Mouse (Mus musculus) hindbrain, embryonic 14.5 days (tissue): ENCODE results near the gene Gm13272. TPM values are rescaled to one million over a fixed set of nuclear protein-coding genes. Genes with fewer than 3 reads are reported as not detected.
A peak's percentile ranks its signal among the peaks of the same experiment; 100 is the strongest.
"Not testable (repeated sequence)": the region's sequence is repeated elsewhere in the genome, so short reads cannot be mapped to it uniquely, and the experiment has no call there.

Experiments
- ATAC-seq: fragments of 200-750 bp; cut with Nextera tagmentation; 2 replicates; pipeline ENCODE4 v1.8.0; 2017; ENCODE audit warnings: moderate number of reproducible peaks, mild to moderate bottlenecking, moderate TSS enrichment, moderate library complexity; ENCODE audit not compliant: low FRiP score
- DNase-seq: peaks from one replicate; pipeline ENCODE4 v3.0.0-alpha.2; 2015; ENCODE audit warnings: low spot score
- H3K27ac ChIP-seq: fragments of 300-500 bp; sonication (generic); 2 replicates; pipeline ENCODE4 v1.5.1; 2014; ENCODE audit warnings: mild to moderate bottlenecking, moderate library complexity
- H3K27me3 ChIP-seq: fragments of 300-500 bp; sonication (generic); 2 replicates; pipeline ENCODE4 v1.6.1; 2014; ENCODE audit warnings: mild to moderate bottlenecking, low read length, mixed read lengths; ENCODE audit not compliant: control insufficient read depth, insufficient read depth
- H3K36me3 ChIP-seq: fragments of 300-500 bp; sonication (generic); replicated peaks from 2 replicates; pipeline ENCODE4 v1.6.1; 2014; ENCODE audit not compliant: control insufficient read depth, insufficient read depth
- H3K4me1 ChIP-seq: fragments of 300-500 bp; sonication (generic); replicated peaks from 2 replicates; pipeline ENCODE4 v1.6.1; 2014; ENCODE audit warnings: antibody characterized with exemption, low read length, mixed read lengths; ENCODE audit not compliant: control insufficient read depth, insufficient read depth
- H3K4me2 ChIP-seq: fragments of 300-500 bp; sonication (generic); replicated peaks from 2 replicates; pipeline ENCODE4 v1.6.1; 2014; ENCODE audit warnings: mild to moderate bottlenecking, moderate library complexity
- H3K4me3 ChIP-seq: fragments of 300-500 bp; sonication (generic); replicated peaks from 2 replicates; pipeline ENCODE4 v1.5.1; 2014; ENCODE audit warnings: mild to moderate bottlenecking, low read length
- H3K9ac ChIP-seq: fragments of 300-500 bp; sonication (generic); 2 replicates; pipeline ENCODE4 v1.6.1; 2014
- H3K9me3 ChIP-seq: fragments of 300-500 bp; sonication (generic); 2 replicates; pipeline ENCODE4 v1.6.1; 2016; ENCODE audit warnings: low read length; ENCODE audit not compliant: control insufficient read depth
- WGBS: fragments of 180-500 bp; shearing (Covaris S2); extraction: QIAGEN DNeasy Blood & Tissue Kit; methylation state at CpG from one replicate; pipeline ENCODE4 v1.1.7; 2014; 5-methylcytosine and 5-hydroxymethylcytosine counted together
- polyA plus RNA-seq: library from polyadenylated mRNA; unstranded; fragments of >200 nt; fragmentation: Nextera tagmentation; extraction: Ambion mirVana; gene quantifications from 2 replicates; pipeline ENCODE4 v1.2.1, GENCODE M21; 2014

Gm13272 gene
- polyA plus RNA-seq, 1 experiment from 2014 or later: not detected

- H3K36me3 ChIP-seq, ATAC-seq, H3K4me3 ChIP-seq, H3K27me3 ChIP-seq, H3K9ac ChIP-seq, H3K9me3 ChIP-seq, DNase-seq, H3K4me2 ChIP-seq, H3K27ac ChIP-seq, H3K4me1 ChIP-seq: not testable (repeated sequence)
- WGBS: no CpG with 5 or more reads among the region's 29 CpGs
Observed at GRCm38 (mm10) chr4:88802954-88803353, 23.3 kb downstream of the Gm13272 start, which contains the start of gene Gm13287. Gene Gm13287 (plus strand): TSS chr4:88803254.

DNA sequence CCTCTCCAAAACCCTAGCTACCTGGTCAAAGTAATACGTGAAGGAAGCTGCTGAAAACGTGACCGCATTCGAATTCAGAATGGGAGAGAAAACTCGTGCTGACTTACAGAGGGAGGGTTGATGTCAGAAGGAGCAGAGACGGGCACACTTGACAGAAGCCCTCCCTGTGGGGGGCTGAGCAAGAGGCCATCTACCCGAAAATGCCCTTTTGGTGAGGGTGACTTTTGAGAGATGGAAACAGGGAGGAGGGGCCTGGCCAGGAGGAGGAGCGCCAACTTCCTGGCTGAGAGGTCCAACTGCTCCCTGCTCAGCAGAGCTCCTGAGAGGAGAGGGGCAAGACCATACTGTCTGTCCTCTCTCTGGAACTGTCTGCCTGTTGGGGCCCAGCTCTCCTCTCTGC lies 25.6 kb downstream of the Gm13272 start, which contains the start of gene Gm13288:
TSS of gene Gm13288 (plus strand) at position 301 of the 400 bp plus-strand sequence.
- H3K27ac ChIP-seq, DNase-seq, H3K4me1 ChIP-seq, H3K27me3 ChIP-seq, H3K9ac ChIP-seq, H3K9me3 ChIP-seq, H3K4me3 ChIP-seq, ATAC-seq, H3K36me3 ChIP-seq: not testable (repeated sequence)
- WGBS: no CpG with 5 or more reads among the region's 8 CpGs
- peak within 1 kb of the TSS; percentile 45 for H3K4me2 ChIP-seq

DNA sequence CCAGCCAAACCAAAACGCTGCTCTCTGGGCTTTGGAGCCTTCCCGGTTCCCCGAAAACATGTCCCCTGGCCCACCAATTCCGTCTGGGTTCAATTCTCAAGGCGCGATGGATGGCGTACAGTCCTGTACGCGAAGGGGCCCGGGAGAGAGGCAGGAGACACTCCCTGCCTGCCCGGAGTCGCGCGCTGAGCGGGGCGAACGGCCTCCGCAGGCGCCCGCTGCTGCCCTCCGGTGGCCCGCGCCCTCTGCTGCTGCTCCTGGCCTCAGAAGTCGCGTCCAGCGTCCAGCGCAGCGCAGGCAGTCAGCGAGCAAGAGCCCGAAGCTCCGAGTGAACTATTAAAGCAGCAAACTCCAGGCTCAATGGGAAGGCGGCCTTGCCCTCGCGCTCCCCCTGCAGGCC lies 26.1 kb downstream of the Gm13272 start:
- H3K4me2 ChIP-seq: peak overlapping the region; percentile 45
- H3K36me3 ChIP-seq, H3K4me1 ChIP-seq, H3K9me3 ChIP-seq, H3K4me3 ChIP-seq, H3K27ac ChIP-seq, ATAC-seq, H3K9ac ChIP-seq, H3K27me3 ChIP-seq, DNase-seq: not testable (repeated sequence)
- WGBS: no CpG with 5 or more reads among the region's 34 CpGs

GRCm38 (mm10) chr4:88815928-88816327 lies 36.3 kb downstream of the Gm13272 start, which contains the start of gene Ifna7:
Gene Ifna7 (plus strand): TSS chr4:88816228.
- Histone ChIP-seq H3K36me3 (no peaks in the 10 kb centered on the region), H3K9me3 (no peaks in the 10 kb centered on the region), H3K27me3 (no peaks in the 10 kb centered on the region), H3K4me3 (no peak within 1 kb of the TSS), H3K4me2 (no peak within 1 kb of the TSS), H3K27ac (no peak within 1 kb of the TSS), H3K4me1 (no peaks in the 10 kb centered on the region), H3K9ac (no peak within 1 kb of the TSS)
- 71% methylated on average over 3 of the region's 3 CpGs for WGBS
- ATAC-seq (no peak), DNase-seq (no peak)

GRCm38 (mm10) chr4:88819659-88820058 lies 40.0 kb downstream of the Gm13272 start, which contains the start of gene Ifna11:
Gene Ifna11 (plus strand): TSS chr4:88819959.
- no peak for ATAC-seq
- 88% methylated on average over 1 of the region's 1 CpGs for WGBS
- no peaks in the 10 kb centered on the region for H3K9me3 ChIP-seq

GRCm38 (mm10) chr4:88822995-88823394 lies 43.3 kb downstream of the Gm13272 start:
- peak; percentile 32 for DNase-seq
- H3K9ac ChIP-seq: no peak overlapping the region
- no peak overlapping the region for H3K4me3 ChIP-seq
- ATAC-seq: no peak
- no peak overlapping the region for H3K4me2 ChIP-seq
- WGBS: 24% methylated on average over 4 of the region's 4 CpGs
- H3K36me3 ChIP-seq: no peaks in the 10 kb centered on the region
- H3K4me1 ChIP-seq: no peaks in the 10 kb centered on the region
- no peaks in the 10 kb centered on the region for H3K9me3 ChIP-seq
- H3K27ac ChIP-seq: no peak overlapping the region
- no peaks in the 10 kb centered on the region for H3K27me3 ChIP-seq

More at GRCm38 (mm10) chr4:88819659-88820058, 40.0 kb downstream of the Gm13272 start, which contains the start of gene Ifna11:
- Histone ChIP-seq H3K27ac (no peak within 1 kb of the TSS), H3K36me3 (no peaks in the 10 kb centered on the region), H3K9ac (no peak within 1 kb of the TSS), H3K4me2 (no peak within 1 kb of the TSS), H3K4me1 (no peaks in the 10 kb centered on the region), H3K27me3 (no peaks in the 10 kb centered on the region), H3K4me3 (no peak within 1 kb of the TSS)
- no peak for DNase-seq

DNA sequence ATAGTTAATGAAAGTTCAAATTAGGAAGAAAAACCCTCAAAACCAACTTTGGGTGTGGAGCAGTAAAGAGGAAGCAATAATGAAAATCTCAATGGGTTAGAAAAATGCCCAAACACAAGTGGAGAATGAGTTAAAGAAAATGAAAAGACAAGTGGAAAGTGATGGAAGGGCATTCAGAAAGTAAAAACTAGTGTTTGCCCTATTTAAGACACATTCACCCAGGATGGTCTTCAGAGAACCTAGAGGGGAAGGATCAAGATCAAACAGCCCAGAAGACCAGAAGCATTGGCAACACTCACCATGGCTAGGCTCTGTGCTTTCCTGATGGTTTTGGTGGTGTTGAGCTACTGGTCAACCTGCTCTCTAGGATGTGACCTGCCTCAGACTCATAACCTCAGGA lies 47.5 kb downstream of the Gm13272 start, which contains the start of gene Ifna6:
TSS of gene Ifna6 (plus strand) at position 301 of the 400 bp plus-strand sequence.
- H3K4me3 ChIP-seq, H3K4me1 ChIP-seq, ATAC-seq, H3K4me2 ChIP-seq, H3K27ac ChIP-seq, H3K9ac ChIP-seq, H3K27me3 ChIP-seq, H3K36me3 ChIP-seq, DNase-seq, H3K9me3 ChIP-seq: not testable (repeated sequence)

Other genes starting within 250 kb of the Gm13272 start
- not detected in 2 replicates for gene Ifna15, start 221.6 kb upstream of the Gm13272 start, polyA plus RNA-seq
- gene Ifna14, start 208.1 kb upstream of the Gm13272 start, polyA plus RNA-seq: not detected in 2 replicates
- not detected in 2 replicates for gene Ifna9, start 187.5 kb upstream of the Gm13272 start, polyA plus RNA-seq
- gene Ifna12, start 176.5 kb upstream of the Gm13272 start, polyA plus RNA-seq: not detected in 2 replicates
- not detected in 2 replicates for gene C87499, start 145.4 kb upstream of the Gm13272 start, polyA plus RNA-seq
- not detected in 2 replicates for gene Ifna13, start 135.4 kb upstream of the Gm13272 start, polyA plus RNA-seq
- gene Ifna16, start 102.9 kb upstream of the Gm13272 start, polyA plus RNA-seq: not detected in 2 replicates
- not detected in 2 replicates for gene Ifna2, start 95.9 kb upstream of the Gm13272 start, polyA plus RNA-seq
- not detected in 2 replicates for gene Ifnab, start 88.5 kb upstream of the Gm13272 start, polyA plus RNA-seq
- 2.4 and 3.2 TPM in 2 replicates for gene Gm26566, start 58.0 kb upstream of the Gm13272 start, polyA plus RNA-seq
- 144 and 155 TPM in 2 replicates for gene Klhl9, start 57.4 kb upstream of the Gm13272 start, polyA plus RNA-seq
- not detected in 2 replicates for gene Gm13271, start 25.0 kb upstream of the Gm13272 start, polyA plus RNA-seq
- 0.15 TPM in 1 of 2 replicates, not detected in the other for gene Gm13283, start 19.7 kb upstream of the Gm13272 start, polyA plus RNA-seq
- gene Gm13290, start 6.0 kb upstream of the Gm13272 start, polyA plus RNA-seq: not detected in 2 replicates
- not detected in 2 replicates for gene Gm13289, start 2.9 kb upstream of the Gm13272 start, polyA plus RNA-seq
- gene Ifnz, start 2.3 kb downstream of the Gm13272 start, polyA plus RNA-seq: not detected in 2 replicates
- not detected in 2 replicates for gene Gm13276, start 5.9 kb downstream of the Gm13272 start, polyA plus RNA-seq
- gene Gm13277, start 8.8 kb downstream of the Gm13272 start, polyA plus RNA-seq: not detected in 2 replicates
- gene Gm13278, start 11.7 kb downstream of the Gm13272 start, polyA plus RNA-seq: not detected in 2 replicates
- gene Gm13275, start 14.6 kb downstream of the Gm13272 start, polyA plus RNA-seq: not detected in 2 replicates
- gene Gm13279, start 17.5 kb downstream of the Gm13272 start, polyA plus RNA-seq: not detected in 2 replicates
- gene Gm13285, start 19.8 kb downstream of the Gm13272 start, polyA plus RNA-seq: 0.16 TPM in 1 of 2 replicates, not detected in the other
- gene Gm13287, start 23.4 kb downstream of the Gm13272 start, polyA plus RNA-seq: not detected in 2 replicates
- gene Gm13288, start 25.7 kb downstream of the Gm13272 start, polyA plus RNA-seq: not detected in 2 replicates
- not detected in 2 replicates for gene Ifna7, start 36.4 kb downstream of the Gm13272 start, polyA plus RNA-seq
- not detected in 2 replicates for gene Ifna11, start 40.1 kb downstream of the Gm13272 start, polyA plus RNA-seq
- gene Ifna6, start 47.6 kb downstream of the Gm13272 start, polyA plus RNA-seq: not detected in 2 replicates
- gene Ifna5, start 55.7 kb downstream of the Gm13272 start, polyA plus RNA-seq: not detected in 2 replicates
- not detected in 2 replicates for gene Ifna4, start 62.0 kb downstream of the Gm13272 start, polyA plus RNA-seq
- gene Ifna1, start 70.2 kb downstream of the Gm13272 start, polyA plus RNA-seq: not detected in 2 replicates
- not detected in 2 replicates for gene Ifne, start 100.4 kb downstream of the Gm13272 start, polyA plus RNA-seq